Mouse (Mus musculus): ENCODE data around the gene Dlg2. TPM values are rescaled to one million over a fixed set of nuclear protein-coding genes. Genes with fewer than 3 reads are reported as not detected.

Dlg2 gene
- polyA plus RNA-seq, 1 experiment from 2014 or later, result 8.1 TPM

DNA sequence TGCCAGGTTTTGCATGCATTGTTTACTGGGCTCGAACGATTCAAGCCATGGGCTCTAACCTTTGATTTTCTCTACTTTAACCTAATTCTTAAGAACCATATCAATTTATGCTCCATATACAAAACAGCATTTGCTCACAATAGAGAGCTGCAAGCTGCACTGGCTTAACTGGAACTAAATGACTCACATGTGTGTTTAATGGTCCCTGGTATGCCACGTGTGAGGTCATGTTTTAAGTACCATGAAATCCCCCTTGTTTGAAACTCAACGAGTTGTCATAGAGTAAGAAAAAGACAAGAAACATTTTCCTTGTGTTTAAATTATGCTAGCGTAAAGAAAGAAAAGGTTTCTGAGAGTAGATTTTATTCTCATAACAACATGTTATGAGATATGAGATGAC, 1772.1 kb downstream of the Dlg2 start:
- no peak for ATAC-seq (ENCODE audit: low FRiP score, low read depth)
- WGBS, result 65% methylated on average over 5 of the region's 5 CpGs
- no peaks in the 10 kb centered on the region for H3K9me3 ChIP-seq
- H3K36me3 ChIP-seq, result no peaks in the 10 kb centered on the region
- no peak overlapping the region for H3K4me3 ChIP-seq
- no peak overlapping the region for H3K9ac ChIP-seq
- H3K27me3 ChIP-seq (replicated peaks), result no peaks in the 10 kb centered on the region
- no peak overlapping the region for H3K27ac ChIP-seq
- no peaks in the 10 kb centered on the region for H3K4me1 ChIP-seq
- no peak overlapping the region for H3K4me2 ChIP-seq (replicated peaks)

- Histone ChIP-seq H3K9ac (no peak overlapping the region), H3K4me2 (replicated peaks) (no peak overlapping the region), H3K4me3 (no peak overlapping the region), H3K36me3 (no peaks in the 10 kb centered on the region), H3K27ac (no peak overlapping the region), H3K9me3 (no peaks in the 10 kb centered on the region), H3K4me1 (no peaks in the 10 kb centered on the region), H3K27me3 (replicated peaks) (no peaks in the 10 kb centered on the region)
- ATAC-seq (ENCODE audit: low FRiP score, low read depth), result no peak
- 91% methylated on average over 4 of the region's 4 CpGs for WGBS
Measured at GRCm38 (mm10) chr7:92258148-92258547, 1781.7 kb downstream of the Dlg2 start.

- ATAC-seq (ENCODE audit: low FRiP score, low read depth), result no peak
- H3K36me3 ChIP-seq, result no peaks in the 10 kb centered on the region
- no peak overlapping the region for H3K4me3 ChIP-seq
- no peaks in the 10 kb centered on the region for H3K27me3 ChIP-seq (replicated peaks)
- WGBS, result 85% methylated on average over 3 of the region's 3 CpGs
- H3K9ac ChIP-seq, result no peak overlapping the region
- no peak overlapping the region for H3K4me2 ChIP-seq (replicated peaks)
- H3K9me3 ChIP-seq, result no peaks in the 10 kb centered on the region
- no peak overlapping the region for H3K27ac ChIP-seq
- H3K4me1 ChIP-seq, result no peaks in the 10 kb centered on the region
Measured at GRCm38 (mm10) chr7:92258701-92259100, 1782.2 kb downstream of the Dlg2 start.

GRCm38 (mm10) chr7:92264325-92264724, 1787.9 kb downstream of the Dlg2 start:
- Histone ChIP-seq H3K9ac (no peak overlapping the region), H3K27ac (no peak overlapping the region), H3K9me3 (no peaks in the 10 kb centered on the region), H3K27me3 (replicated peaks) (no peaks in the 10 kb centered on the region), H3K36me3 (no peaks in the 10 kb centered on the region), H3K4me2 (replicated peaks) (no peak overlapping the region), H3K4me3 (no peak overlapping the region), H3K4me1 (0 out of 2 replicates have a peak, but pooled peaks cover 5% of the 10 kb centered on the region)
- 65% methylated on average over 3 of the region's 3 CpGs for WGBS
- peak; percentile 76 for ATAC-seq (ENCODE audit: low FRiP score, low read depth)

GRCm38 (mm10) chr7:92264964-92265363, 1788.5 kb downstream of the Dlg2 start:
- ATAC-seq (ENCODE audit: low FRiP score, low read depth), result no peak
- no peaks in the 10 kb centered on the region for H3K9me3 ChIP-seq
- H3K4me3 ChIP-seq, result no peak overlapping the region
- H3K4me2 ChIP-seq (replicated peaks), result no peak overlapping the region
- H3K9ac ChIP-seq, result no peak overlapping the region
- 0 out of 2 replicates have a peak, but pooled peaks cover 5% of the 10 kb centered on the region for H3K4me1 ChIP-seq
- H3K27me3 ChIP-seq (replicated peaks), result no peaks in the 10 kb centered on the region
- H3K27ac ChIP-seq, result no peak overlapping the region
- H3K36me3 ChIP-seq, result no peaks in the 10 kb centered on the region

GRCm38 (mm10) chr7:92275353-92275752, 1798.9 kb downstream of the Dlg2 start:
- H3K4me1 ChIP-seq, result no peaks in the 10 kb centered on the region
- no peaks in the 10 kb centered on the region for H3K27me3 ChIP-seq (replicated peaks)
- H3K9ac ChIP-seq, result no peak overlapping the region
- no peak for ATAC-seq (ENCODE audit: low FRiP score, low read depth)
- 91% methylated on average over 4 of the region's 4 CpGs for WGBS
- no peaks in the 10 kb centered on the region for H3K36me3 ChIP-seq
- no peak overlapping the region for H3K4me3 ChIP-seq
- no peak overlapping the region for H3K27ac ChIP-seq
- no peak overlapping the region for H3K4me2 ChIP-seq (replicated peaks)
- no peaks in the 10 kb centered on the region for H3K9me3 ChIP-seq

DNA sequence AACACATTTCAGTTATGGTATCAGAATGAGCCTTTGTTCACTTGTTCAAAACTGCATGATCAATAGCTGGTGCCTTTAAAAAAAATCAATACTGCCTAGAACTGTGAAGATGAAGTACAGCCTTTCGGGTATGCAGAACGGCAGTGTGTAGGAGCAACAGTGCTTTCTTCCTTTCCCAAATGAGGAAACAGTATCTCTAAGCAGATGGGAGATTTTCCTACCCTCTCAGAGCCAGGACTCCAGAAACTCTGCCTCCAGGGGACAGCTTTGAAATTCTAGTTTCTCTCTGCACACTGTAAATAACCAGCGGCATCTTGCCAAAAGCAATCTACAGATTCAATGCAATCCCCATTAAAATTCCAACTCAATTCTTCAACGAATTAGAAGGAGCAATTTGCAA, 1801.2 kb downstream of the Dlg2 start:
- Histone ChIP-seq H3K4me1 (no peaks in the 10 kb centered on the region), H3K9me3 (no peaks in the 10 kb centered on the region), H3K4me2 (replicated peaks) (no peak overlapping the region), H3K4me3 (no peak overlapping the region), H3K27ac (no peak overlapping the region), H3K27me3 (replicated peaks) (no peaks in the 10 kb centered on the region), H3K9ac (no peak overlapping the region), H3K36me3 (no peaks in the 10 kb centered on the region)
- ATAC-seq (ENCODE audit: low FRiP score, low read depth), result no peak
- WGBS, result 69% methylated on average over 4 of the region's 4 CpGs

GRCm38 (mm10) chr7:92280925-92281324, 1804.5 kb downstream of the Dlg2 start:
- WGBS, result 28% methylated on average over 7 of the region's 7 CpGs

GRCm38 (mm10) chr7:92287058-92287457, 1810.6 kb downstream of the Dlg2 start:
- H3K9ac ChIP-seq, result no peak overlapping the region
- no peak overlapping the region for H3K4me2 ChIP-seq (replicated peaks)
- whole genome bisulfite sequencing, result 59% methylated on average over 1 of the region's 1 CpGs
- H3K27me3 ChIP-seq (replicated peaks), result no peaks in the 10 kb centered on the region
- no peak overlapping the region for H3K4me3 ChIP-seq
- no peak for ATAC-seq (ENCODE audit: low FRiP score, low read depth)
- H3K36me3 ChIP-seq, result no peaks in the 10 kb centered on the region
- H3K9me3 ChIP-seq, result no peaks in the 10 kb centered on the region
- no peak overlapping the region for H3K27ac ChIP-seq
- H3K4me1 ChIP-seq, result no peaks in the 10 kb centered on the region

More at GRCm38 (mm10) chr7:92280925-92281324, 1804.5 kb downstream of the Dlg2 start:
- H3K36me3 ChIP-seq, result no peaks in the 10 kb centered on the region
- ATAC-seq (ENCODE audit: low FRiP score, low read depth), result no peak
- H3K27ac ChIP-seq, result no peak overlapping the region
- H3K4me1 ChIP-seq, result no peaks in the 10 kb centered on the region
- no peak overlapping the region for H3K9ac ChIP-seq
- H3K9me3 ChIP-seq, result no peaks in the 10 kb centered on the region
- H3K4me3 ChIP-seq, result no peak overlapping the region
- H3K4me2 ChIP-seq (replicated peaks), result no peak overlapping the region
- H3K27me3 ChIP-seq (replicated peaks), result no peaks in the 10 kb centered on the region

- Histone ChIP-seq H3K9ac (no peak overlapping the region), H3K9me3 (no peaks in the 10 kb centered on the region), H3K27me3 (replicated peaks) (no peaks in the 10 kb centered on the region), H3K27ac (no peak overlapping the region), H3K4me1 (no peaks in the 10 kb centered on the region), H3K36me3 (no peaks in the 10 kb centered on the region), H3K4me2 (replicated peaks) (no peak overlapping the region), H3K4me3 (no peak overlapping the region)
- ATAC-seq (ENCODE audit: low FRiP score, low read depth), result no peak
- 94% methylated on average over 3 of the region's 3 CpGs for WGBS
Measured at GRCm38 (mm10) chr7:92288814-92289213, 1812.3 kb downstream of the Dlg2 start.

DNA sequence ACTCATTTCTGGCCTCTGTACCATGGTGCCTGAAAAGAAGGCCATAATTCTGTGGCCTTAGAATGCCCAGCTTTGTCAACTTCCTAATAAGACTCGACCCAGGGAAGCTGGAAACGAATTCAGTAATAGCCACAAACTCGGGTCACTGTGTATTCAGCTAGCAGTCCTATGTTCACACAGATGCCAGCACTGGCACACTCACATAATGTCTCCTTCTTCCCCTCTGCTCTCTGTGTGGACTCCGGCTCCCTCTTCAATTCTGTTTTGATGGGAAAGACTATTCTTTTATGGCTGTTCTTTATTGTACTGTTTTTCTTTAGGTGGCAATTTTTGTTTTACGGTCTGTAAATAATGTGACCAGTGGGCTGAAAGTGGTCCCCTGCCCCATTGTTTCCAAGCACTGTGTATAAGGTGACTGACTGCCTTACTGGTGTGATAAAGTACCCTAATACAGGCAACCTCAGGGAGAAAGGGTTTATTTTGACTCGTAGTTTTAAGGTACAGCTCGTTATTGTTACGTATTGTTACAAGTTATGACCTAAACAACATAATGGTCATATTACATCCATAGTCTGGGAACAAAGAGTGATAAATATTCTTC, 1816.5 kb downstream of the Dlg2 start:
- Histone ChIP-seq H3K4me3 (no peak overlapping the region), H3K4me2 (replicated peaks) (no peak overlapping the region), H3K27ac (no peak overlapping the region), H3K36me3 (no peaks in the 10 kb centered on the region), H3K9me3 (no peaks in the 10 kb centered on the region), H3K9ac (no peak overlapping the region), H3K27me3 (replicated peaks) (no peaks in the 10 kb centered on the region), H3K4me1 (no peaks in the 10 kb centered on the region)
- 24% methylated on average over 8 of the region's 8 CpGs for WGBS
- ATAC-seq (ENCODE audit: low FRiP score, low read depth), result peak; percentile 67; the same call in 1 of the 2 replicates

DNA sequence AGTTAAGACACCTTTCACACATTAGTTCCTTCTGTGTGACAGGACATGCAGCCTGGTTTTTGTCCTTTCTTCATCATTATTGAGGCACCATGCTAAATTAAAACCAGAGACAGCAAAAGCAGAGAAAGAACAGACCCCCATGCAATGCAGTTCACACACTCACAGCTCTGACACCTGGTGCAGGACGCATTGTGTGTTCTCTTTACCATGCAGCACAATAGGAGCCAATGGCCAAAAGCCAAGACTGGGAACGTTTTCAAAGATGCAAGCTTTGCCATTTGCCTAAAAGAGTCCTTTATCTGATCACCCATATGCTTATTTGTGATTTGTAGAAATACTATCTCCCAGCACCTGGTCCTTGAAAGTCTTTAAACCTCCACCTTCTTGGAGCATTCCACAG, 1824.6 kb downstream of the Dlg2 start:
- H3K27ac ChIP-seq, result no peak overlapping the region
- H3K4me3 ChIP-seq, result no peak overlapping the region
- no peaks in the 10 kb centered on the region for H3K4me1 ChIP-seq
- H3K9me3 ChIP-seq, result no peaks in the 10 kb centered on the region
- no peak overlapping the region for H3K4me2 ChIP-seq (replicated peaks)
- no peak for ATAC-seq (ENCODE audit: low FRiP score, low read depth)
- no peak overlapping the region for H3K9ac ChIP-seq
- 58% methylated on average over 2 of the region's 2 CpGs for WGBS
- no peaks in the 10 kb centered on the region for H3K27me3 ChIP-seq (replicated peaks)
- H3K36me3 ChIP-seq, result no peaks in the 10 kb centered on the region

GRCm38 (mm10) chr7:92307634-92308033, 1831.2 kb downstream of the Dlg2 start:
- ATAC-seq (ENCODE audit: low FRiP score, low read depth), result no peak
- no peaks in the 10 kb centered on the region for H3K36me3 ChIP-seq
- H3K27me3 ChIP-seq (replicated peaks), result no peaks in the 10 kb centered on the region
- no peak overlapping the region for H3K9ac ChIP-seq
- H3K9me3 ChIP-seq, result no peaks in the 10 kb centered on the region
- no peaks in the 10 kb centered on the region for H3K4me1 ChIP-seq
- no peak overlapping the region for H3K27ac ChIP-seq
- H3K4me2 ChIP-seq (replicated peaks), result no peak overlapping the region
- H3K4me3 ChIP-seq, result no peak overlapping the region
- WGBS, result 89% methylated on average over 2 of the region's 2 CpGs

Data from neural tube, embryonic 12.5 days (tissue).